Mouse (Mus musculus): Measurements from ENCODE around the gene Nfs1.
A peak's percentile ranks its signal among the peaks of the same experiment; 100 is the strongest.
"Not testable (repeated sequence)": the region's sequence is repeated elsewhere in the genome, so short reads cannot be mapped to it uniquely, and the experiment has no call there.

The Nfs1 gene

DNA sequence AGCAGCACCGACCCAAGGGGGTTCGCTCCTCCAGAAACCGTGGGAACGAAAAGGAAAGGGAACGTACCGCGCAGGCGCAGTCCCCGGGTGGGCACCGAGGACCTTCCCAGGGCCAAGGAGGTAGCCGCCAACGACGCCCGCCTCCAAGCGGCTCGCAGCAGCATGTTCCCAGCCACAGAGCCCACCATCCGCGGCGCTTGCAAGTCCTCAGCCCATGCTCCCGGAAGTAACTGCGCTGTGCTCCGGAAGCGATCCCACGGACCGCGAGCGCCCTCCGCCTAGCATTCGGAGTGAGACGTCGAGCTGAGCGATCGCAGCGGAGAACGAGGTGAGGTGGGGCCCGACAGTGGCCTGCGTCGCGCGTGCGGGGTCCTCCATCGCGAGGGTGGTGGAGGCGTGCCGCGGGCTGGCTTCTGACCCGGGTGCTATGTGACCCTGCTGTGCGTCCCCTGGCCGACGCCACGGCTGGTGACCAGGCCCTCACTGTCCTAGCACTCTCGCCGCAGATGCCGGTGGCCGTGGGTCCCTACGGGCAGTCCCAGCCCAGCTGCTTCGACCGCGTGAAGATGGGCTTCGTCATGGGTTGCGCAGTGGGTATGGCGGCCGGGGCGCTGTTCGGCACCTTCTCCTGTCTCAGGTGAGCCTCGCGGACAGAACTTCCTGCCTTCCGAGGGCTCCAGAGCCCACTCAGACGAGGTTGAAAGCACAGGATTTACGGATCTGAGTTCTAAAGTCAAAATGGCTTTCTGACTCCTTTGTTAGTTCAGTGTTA, at the start of gene Nfs1, which contains the start of gene Romo1:
Gene Nfs1, minus strand, starts transcription at position 234 of the 772 bp plus-strand sequence.
Gene Romo1, plus strand, starts transcription at position 87 of the 772 bp plus-strand sequence.
- DNase-seq (ENCODE audit: low spot score): peak; percentile 90

DNA sequence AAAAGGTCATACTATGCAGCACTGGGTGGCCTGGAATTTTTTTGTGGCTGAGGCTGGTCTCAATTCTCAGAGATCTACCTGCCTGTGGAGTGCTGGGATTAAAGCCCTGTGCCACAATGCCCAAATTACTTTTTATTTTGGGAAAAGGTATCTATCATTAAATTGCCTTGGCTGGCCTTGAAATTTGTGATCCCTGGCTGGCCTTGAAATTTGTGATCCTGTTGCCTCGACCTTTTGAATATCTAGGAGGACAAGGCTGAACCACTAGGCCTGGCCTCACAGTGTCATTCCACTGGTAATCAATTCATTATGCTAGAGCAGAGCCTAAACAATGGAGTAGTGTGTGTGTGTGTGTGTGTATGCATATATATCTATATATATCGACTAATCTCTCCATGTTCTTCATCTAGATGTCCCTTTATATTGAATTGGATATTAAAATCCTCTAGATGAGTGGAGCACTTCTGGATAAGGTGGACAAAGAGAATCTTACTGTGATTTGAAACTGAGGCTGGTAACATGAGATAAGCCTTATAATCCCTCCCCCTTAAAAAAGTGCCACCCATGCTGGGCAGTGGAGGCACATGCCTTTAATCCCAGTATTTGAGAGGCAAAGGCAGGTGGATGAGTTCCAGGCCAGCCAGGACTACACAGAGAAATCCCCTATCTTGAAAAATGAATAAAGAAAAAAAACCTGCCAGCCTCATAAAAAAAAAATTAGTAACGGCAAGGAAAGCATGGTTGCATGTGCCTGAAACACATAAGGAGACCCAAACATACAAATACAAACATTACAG, 49.3 kb upstream of the Nfs1 start:
- no peak for DNase-seq (ENCODE audit: low spot score)

DNA sequence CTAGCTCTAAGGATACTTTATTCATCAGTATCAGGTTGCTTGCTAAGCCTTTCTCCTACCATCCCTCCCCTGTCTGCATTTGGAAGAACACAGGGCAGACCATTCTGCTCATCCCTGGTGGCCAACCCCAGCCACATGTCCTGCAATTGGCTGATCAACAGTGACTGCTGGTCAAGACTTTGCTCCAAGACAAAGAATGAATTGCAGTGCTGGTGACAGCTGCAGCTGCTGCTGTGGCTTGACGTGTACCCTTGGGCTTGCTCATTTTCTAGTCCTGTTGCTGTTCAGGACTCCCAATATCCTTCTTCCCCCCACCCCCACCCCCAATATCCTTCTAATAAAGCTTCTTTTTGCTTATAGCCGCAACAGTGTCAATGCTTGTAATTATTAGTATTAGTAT, 48.1 kb upstream of the Nfs1 start:
- DNase-seq (ENCODE audit: low spot score): no peak

DNA sequence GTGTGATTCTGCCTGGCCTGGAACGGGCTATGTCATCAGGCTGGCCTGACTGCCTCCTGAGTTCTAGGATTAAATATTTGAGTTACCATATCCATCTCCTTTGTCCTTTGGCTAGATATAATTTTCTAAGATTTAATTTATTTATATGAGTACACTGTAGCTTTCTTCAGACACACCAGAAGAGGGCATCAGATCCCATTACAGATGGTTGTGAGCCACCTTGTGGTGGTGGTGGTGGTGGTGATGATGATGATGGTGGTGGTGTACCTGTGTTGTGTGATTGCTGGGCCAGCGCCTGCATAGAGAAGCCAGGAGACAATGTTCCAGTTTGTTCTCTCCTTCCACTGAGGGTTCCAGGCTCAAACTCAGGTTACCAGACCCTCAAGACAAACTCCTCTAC, 47.6 kb upstream of the Nfs1 start:
- DNase-seq (ENCODE audit: low spot score): no peak

DNA sequence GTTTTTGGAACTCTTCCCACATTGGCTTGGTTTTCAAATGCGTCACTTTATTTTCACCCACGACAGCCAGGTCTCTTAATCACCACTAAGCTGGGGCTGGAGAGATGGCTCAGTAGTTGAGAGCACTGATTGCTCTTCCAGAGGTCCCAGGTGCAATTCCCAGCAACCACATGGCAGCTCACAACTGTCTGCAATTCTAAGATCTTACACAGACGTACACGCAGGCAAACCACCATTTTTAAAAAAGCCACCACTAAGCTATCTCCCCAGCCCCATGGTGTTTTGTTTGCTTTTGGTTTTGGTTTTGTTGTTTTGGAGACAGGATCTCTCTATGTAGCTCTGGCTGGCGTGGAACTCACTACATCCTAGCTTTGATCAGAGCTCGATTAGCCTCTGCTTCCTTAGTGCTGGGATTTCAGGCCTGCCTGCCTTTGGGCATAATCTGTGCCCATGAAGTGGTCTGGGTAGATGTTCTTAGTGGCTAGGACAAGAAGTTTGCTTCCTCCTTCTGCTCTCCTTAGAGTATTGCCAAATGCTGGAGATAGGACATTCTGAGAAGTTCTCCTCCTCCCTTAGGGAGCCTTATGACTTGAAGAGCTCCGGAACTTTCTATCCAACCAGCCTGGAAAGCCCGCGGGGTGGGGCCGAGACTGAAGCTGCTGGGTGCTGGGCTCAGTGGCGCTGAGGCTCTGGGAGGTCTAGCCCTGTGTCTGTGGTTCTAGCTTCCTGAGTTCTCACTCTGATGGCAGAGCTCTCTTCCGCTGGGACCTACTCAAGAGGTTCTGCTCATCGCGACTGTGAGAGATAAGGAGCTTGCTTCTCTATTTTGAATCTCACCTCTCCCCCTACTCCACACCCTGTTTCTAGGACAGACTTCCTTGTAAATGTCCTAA, 46.3 kb upstream of the Nfs1 start:
- DNase-seq (ENCODE audit: low spot score): no peak

DNA sequence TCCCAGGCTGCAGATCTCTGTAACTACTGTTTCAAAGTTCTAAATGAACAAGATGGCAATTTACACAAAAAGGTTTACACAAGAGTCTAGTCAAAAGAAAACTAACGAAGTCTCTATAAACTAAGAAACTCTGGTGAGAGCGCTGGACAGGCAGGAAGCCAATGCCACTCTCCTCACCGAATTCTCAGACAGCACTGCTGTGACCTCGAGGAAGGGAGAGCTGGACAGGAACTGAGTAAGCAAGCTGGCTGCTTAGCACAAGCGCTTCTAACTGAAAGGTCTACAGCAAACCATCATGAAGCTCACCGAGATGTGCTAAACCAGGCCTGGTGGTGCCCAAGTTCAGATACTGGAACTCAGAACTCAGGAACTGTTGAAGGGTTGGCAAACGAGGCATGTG, 45.3 kb upstream of the Nfs1 start:
- DNase-seq (ENCODE audit: low spot score): not testable (repeated sequence)

DNA sequence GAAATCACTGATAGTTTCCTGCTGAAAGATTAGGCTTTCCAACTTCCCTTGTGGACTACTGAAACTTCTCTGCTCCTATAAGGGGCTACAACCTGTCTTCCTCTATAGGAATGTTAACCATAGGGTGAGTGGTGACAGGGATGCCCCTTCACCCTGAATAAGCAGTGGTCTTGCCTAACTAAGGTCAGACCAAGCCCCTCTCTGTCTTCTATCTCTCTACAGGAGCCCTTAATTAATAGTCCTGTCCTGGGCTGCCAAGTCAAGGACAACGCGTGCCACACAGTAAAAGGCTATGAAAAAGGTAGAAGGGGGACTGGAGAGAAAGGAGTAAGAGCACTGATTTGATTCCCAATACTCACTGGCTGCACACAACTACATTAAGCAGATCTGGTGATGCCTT, 37.6 kb upstream of the Nfs1 start:
- DNase-seq (ENCODE audit: low spot score): no peak

DNA sequence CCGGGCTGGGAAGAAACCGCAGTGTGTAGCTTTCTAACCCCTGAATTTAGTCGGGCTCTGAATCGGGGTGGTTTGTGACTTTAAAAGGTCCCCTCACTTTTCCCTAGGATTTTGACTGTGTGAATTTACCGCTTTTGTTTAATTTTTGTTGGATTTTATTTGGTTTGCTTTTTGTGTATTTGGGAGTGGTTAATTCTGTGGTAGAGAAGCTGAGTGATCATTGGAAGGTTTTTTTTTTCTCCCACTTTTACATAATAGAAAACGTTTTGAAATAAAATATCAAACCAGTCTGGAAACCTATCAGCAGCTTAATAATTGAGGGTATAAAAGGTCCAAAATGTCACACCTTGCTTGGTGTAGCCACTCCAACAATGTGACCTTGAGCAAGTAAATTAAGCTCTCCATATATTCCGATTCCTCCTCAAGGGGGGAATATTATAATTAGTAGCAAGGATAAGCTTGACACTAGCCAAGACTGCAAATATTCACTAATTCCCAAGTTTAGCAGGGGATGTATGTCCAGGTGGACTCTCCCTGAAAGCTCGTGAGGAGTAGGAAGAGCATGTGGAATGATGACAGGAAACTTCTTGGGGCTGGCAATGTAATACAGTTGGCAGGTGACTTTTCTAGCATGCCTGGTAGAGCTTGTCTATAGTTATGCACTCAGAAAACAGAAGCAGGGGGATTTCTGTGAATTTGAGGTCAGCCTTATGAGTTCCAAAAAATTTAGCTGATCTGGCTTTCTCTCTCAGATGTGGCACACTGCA, 37.0 kb upstream of the Nfs1 start:
- DNase-seq (ENCODE audit: low spot score): no peak

DNA sequence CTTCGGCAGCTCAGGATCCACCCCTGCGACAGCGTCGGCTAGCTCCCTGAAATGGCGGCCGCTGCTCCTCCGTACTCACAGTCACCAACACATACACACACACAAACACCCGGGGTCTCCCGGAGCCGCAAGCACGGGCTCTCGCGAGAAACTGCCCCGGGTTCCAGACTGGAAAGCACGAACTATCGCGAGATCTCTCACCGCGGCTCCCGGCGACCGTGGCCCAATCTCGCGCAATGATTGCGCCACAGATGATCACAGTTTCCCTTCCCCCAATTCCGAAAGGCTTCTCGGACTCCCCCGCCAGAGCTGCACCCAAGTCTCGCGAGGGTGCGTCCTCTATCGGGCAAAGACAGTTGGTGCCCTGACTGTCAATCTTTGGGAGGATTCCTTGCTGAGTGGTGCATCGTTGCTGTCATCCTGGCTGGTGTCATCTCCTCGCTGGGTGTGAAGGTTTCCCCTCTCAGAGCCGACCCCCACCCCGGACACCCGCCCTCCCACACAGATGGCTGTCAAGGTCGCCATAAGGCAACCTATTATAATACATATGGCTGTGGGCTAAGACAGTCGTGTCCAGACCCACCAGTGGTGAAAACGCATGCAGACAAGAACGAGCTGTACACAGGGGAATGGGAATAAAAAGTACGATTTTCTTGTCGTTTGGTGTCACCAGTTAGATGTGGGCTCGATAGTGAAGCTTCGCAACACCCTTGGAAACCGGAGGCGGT, 36.3 kb upstream of the Nfs1 start, which contains the start of gene Rbm39:
Gene Rbm39, minus strand, starts transcription at position 145 of the 728 bp plus-strand sequence.
- peak; percentile 100 for DNase-seq (ENCODE audit: low spot score)

DNA sequence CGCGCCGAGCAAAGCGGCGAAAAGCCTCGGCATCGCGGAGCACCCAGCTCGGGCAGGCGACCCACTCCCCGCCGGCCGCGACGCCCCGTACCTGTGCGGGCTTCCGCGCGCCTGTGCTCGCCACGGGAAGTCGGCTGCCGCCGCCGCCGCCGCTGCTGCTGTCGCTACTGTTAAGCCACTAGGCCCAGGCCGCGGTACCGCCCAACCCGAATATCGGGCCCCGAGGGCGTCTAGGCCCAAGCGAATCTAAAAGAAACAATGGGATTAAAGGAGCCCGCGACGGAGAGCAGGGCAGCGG, 35.8 kb upstream of the Nfs1 start:
- no peak for DNase-seq (ENCODE audit: low spot score)

DNA sequence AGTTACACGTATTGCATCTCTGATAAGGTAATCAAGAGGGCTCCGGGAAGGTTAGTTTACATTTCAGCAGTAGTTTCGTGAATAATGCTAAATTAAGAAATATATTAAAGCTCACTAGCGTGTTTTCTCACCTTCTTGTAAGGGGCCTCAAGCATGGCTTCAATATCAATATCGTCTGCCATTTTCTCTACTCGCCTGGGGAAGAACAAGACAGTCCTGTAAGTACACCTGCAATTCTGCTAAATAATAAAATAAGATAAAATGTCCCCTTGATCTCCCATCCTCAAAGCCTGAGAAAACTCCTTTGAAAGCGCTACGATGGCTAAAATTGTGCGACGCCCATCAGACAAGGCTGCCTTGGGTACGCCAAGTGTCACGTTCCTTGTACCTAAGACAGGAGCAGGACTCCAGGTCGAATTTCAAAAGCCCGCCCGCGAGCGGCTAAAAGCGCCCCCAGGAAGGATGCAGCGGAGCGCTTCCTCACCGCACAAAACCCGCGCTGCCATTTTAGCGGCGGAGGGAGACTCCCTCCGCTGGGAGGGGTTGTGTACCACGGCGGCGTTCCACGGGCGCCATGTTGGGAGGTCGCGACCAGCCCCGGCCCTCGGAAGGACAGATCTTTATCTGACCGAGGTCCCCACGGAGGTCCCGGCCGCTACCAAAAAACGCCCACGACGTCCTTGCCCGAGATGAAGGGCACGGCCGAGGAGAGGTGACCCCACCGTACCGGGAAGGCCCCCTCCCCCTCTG, 35.2 kb upstream of the Nfs1 start:
- DNase-seq (ENCODE audit: low spot score): peak; percentile 66

DNA sequence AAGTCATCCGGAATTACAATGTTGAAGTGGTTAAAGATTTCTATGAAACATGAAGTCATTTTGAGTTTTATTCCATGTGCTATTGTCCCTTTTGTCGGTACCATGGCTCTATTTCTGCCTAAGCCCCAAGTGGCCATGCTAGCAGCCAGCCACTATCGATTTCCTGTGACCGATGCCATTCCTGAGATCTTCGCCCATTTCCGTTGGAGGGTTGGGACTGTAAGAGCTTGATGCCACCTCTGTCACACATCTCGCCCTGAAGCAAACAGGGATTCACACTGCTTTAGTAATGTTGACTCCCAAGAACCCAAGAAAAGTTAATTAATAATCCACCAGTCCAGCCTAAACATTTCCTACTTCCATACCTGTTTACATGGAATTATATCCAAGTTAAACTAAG, 33.7 kb upstream of the Nfs1 start:
- no peak for DNase-seq (ENCODE audit: low spot score)

DNA sequence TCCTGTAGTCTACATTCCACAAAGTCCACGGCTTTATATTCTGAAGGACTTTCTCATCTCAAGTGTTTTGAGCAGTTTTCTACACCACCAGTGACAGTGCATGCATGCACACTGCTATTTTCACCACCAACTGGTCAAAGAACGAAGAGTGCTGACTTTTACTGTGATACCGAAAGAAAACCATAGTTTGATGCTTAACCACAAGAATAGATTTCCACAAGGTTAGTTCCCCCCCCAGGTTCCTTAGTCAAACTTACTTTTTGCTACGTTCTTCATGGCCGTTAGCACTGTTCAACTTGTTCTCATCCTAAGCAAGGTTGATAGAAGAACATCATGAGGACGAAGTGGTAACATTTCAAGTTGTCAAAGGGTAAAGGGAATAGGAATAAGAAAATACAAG, 33.1 kb upstream of the Nfs1 start:
- DNase-seq (ENCODE audit: low spot score): no peak

DNA sequence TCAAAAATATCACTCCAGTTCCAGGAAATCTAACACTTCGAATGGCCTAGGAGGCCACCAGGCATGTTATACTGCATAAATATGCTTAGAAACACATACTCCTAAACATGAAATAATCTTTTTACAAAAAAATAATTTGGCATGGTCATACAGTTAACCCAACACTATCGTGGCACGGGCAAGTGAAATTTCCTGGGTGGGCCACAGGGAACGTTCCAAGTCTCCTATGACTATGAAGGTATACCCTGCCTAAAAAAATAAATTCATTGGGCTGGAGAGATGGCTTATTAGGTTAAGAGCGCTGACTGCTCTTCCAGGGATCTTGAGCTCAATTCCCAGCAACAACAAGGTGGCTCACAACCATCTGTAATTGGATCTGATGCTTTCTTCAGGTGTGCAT, 22.6 kb upstream of the Nfs1 start:
- DNase-seq (ENCODE audit: low spot score): no peak

DNA sequence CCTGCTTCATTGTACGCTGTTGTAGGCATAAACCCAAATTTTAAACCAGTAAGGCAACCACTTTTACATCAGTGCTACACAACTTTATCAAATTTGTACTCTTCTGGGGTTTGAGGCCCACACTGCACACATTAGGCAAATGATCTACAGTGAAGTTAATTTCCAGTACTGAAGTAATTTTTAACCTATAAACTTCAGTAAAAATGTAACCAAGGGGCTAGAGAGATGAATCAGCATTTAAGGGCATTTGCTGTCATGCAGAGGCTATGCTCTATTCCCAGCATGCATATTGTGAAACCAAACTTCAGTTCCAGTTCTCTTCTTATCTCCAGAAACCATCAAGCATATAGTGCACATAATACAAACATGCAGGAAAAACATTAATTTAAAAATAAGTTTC, 21.5 kb upstream of the Nfs1 start:
- DNase-seq (ENCODE audit: low spot score): no peak

DNA sequence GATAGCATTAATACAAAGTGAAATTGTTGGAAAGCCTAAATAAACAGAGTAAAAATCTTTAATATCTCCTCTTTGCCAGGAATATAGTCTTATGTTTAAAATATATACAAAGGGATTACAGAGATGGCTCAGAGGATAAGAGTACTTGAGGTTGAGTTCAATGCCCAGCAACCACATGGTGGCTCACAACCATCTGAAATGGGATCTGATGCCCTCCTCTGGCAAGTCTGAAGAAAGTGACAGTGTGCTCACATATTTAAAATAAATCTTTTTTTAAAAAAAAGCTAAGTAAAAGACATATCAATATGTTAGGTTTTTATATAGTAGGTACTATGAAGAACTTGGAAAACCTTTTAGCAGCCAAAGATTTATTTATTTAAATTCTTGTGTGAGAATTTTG, 7.6 kb upstream of the Nfs1 start:
- no peak for DNase-seq (ENCODE audit: low spot score)

DNA sequence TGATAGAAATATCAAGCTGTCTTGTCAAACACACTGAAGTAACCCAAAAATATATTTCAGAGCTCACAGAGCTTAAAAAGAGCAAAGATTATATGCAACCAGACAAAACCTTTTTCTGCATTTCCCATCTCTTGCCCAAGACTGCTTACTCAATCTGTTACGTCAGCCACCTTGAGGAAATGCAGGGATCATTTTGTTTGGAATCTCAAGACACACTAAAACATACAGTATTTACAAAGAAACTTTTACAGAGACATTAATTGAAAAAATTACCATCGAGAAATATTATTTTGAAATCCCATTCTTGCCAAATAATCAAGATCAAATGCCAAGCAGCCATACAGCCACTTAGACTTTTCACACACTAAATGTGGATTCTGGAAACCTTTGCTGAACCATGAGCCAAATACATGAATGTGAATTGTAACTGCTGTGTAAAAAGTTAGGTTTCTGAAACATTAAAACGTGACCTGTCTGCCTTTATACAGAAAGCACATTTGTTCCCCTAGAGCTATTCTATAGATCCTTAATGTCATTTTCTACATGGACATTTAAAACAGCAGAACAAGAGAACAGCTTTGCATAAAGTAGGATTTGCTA, 3.4 kb upstream of the Nfs1 start:
- no peak for DNase-seq (ENCODE audit: low spot score)

DNA sequence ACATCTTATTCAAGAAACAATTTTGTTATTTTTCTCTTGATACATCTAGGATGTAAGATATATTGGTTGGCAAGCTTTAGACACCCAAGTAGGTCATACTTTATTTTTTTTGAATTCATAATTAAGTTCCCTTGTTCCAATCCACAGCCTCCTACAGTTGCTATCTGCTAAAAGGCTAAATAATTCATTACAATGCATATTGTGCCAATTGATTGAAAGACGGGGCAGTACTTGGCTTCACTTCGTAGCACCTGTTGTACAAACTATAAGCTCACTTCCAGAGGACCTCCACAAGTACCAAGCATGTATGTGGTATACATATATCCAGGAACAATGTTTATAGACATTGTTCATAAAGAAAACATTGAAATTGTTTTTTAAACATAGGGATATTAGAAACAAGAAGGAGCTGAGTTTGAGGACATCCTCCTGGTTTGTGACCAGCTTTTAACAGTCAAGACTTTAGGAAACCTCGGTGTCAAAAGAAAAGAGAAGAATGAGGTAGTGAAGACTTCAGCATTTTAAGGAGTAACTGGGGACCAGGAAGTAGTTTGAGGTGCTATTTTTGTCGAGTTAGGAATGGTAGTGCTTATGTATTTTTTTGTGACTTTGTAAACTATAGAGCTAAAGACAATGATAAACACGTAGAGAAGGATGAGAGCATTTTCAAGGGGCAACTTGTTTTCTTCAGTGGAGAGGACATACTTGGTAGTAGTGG, 2.4 kb upstream of the Nfs1 start:
- DNase-seq (ENCODE audit: low spot score): no peak

DNA sequence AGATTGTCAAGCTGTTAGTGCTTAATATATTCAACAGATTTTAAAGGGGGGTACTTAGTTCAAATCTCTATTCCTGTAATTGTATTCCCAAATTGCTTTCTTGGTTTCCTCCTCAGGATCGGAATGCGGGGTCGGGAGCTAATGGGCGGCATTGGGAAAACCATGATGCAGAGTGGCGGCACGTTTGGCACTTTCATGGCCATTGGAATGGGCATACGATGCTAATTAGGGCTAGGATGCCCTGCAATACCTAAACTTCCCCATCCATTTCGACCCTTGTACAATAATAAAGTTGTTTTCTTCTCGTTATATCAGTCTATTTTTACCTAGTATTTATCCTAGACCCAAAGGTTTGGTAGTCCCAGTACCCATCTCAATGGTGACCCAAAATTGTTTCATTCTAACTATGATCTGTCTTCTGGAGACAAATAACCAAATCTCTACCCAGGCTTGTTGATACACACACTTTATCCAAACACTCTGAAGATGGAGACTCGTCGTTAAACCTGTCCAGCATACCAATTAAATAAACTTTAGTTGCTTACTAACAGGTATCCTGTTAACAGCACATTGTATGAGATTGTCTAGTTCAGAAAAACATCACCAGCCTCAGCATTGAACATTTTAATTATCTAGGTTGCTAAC, 1.6 kb upstream of the Nfs1 start:
- no peak for DNase-seq (ENCODE audit: low spot score)

Measured in ovary, postnatal 14 days (tissue).